Mouse (Mus musculus): Measurements from ENCODE around the gene Tnf. TPM values are rescaled to one million over a fixed set of nuclear protein-coding genes. Genes with fewer than 3 reads are reported as not detected.

Tnf gene
- total RNA-seq, 1 experiment = 0.22 TPM

GRCm38 (mm10) chr17:35166352-35167035 is 35.3 kb downstream of the Tnf start:
- no peak overlapping the region for H3K4me3 ChIP-seq (ENCODE audit: insufficient read depth in 1 of 2, low read depth in 1 of 2, low read length in 2 of 2, poor library complexity in 1 of 2, severe bottlenecking in 1 of 2)
- H3K4me1 ChIP-seq (ENCODE audit: control insufficient read depth in 2 of 2, insufficient read depth in 2 of 2, low read length in 2 of 2, poor library complexity in 1 of 2) = peaks cover 0 to 8% of the 10 kb centered on the region in 2 experiments; a peak in 1 of 4 replicates
- H3K9ac ChIP-seq (ENCODE audit: insufficient read depth, low read depth, low read length, poor library complexity, severe bottlenecking) = no peak overlapping the region
- H3K9me3 ChIP-seq (ENCODE audit: control insufficient read depth, insufficient read depth, low read depth, low read length) = no peaks in the 10 kb centered on the region
- H3K27ac ChIP-seq (ENCODE audit: insufficient read depth, low read depth, low read length, poor library complexity, severe bottlenecking) = no peak overlapping the region
- H3K36me3 ChIP-seq (ENCODE audit: control insufficient read depth, insufficient read depth, low read length, poor library complexity, severe bottlenecking) = peaks cover 14% of the 10 kb centered on the region
- in situ Hi-C loops (cut with MboI; ENCODE audit: low sequenced_read_pairs in 2 of 2, unreplicated experiment in 2 of 2) = loop anchor here (5.0 kb wide), 1 partner anchor 66 kb away; the partner anchor contains the start of gene Atp6v1g2 (in 2 of the 2)
- peak; percentile 96 for DNase-seq (ENCODE audit: low read depth, low spot score)
- TF ChIP-seq MAFK (IDR thresholded peaks at IDR 0.05; ENCODE audit: insufficient read depth, low read depth, low read length) (no peak), ZC3H11A (IDR thresholded peaks at IDR 0.05; ENCODE audit: borderline replicate concordance, low read depth, low read length) (peak; percentile 16; the same call in 1 of the 2 replicates)

GRCm38 (mm10) chr17:35165451-35166155 is 36.2 kb downstream of the Tnf start:
- Histone ChIP-seq H3K9me3 (ENCODE audit: control insufficient read depth, insufficient read depth, low read depth, low read length) (no peaks in the 10 kb centered on the region), H3K9ac (ENCODE audit: insufficient read depth, low read depth, low read length, poor library complexity, severe bottlenecking) (no peak overlapping the region), H3K27ac (ENCODE audit: insufficient read depth, low read depth, low read length, poor library complexity, severe bottlenecking) (peak overlapping the region; percentile 99; the same call in 1 of the 2 replicates), H3K4me3 (ENCODE audit: insufficient read depth in 1 of 2, low read depth in 1 of 2, low read length in 2 of 2, poor library complexity in 1 of 2, severe bottlenecking in 1 of 2) (peak overlapping the region; percentile 78 to 92), H3K36me3 (ENCODE audit: control insufficient read depth, insufficient read depth, low read length, poor library complexity, severe bottlenecking) (peaks cover 23% of the 10 kb centered on the region), H3K4me1 (ENCODE audit: control insufficient read depth in 2 of 2, insufficient read depth in 2 of 2, low read length in 2 of 2, poor library complexity in 1 of 2) (peaks cover 0 to 10% of the 10 kb centered on the region in 2 experiments; a peak in 1 of 4 replicates)
- TF ChIP-seq CHD2 (IDR thresholded peaks at IDR 0.05; ENCODE audit: low read depth, low read length) (no peak), HCFC1 (IDR thresholded peaks at IDR 0.05; ENCODE audit: borderline replicate concordance, insufficient read depth, low read length) (no peak), MAFK (IDR thresholded peaks at IDR 0.05; ENCODE audit: insufficient read depth, low read depth, low read length) (no peak), ZNF384 (IDR thresholded peaks at IDR 0.05; ENCODE audit: low read depth, low read length) (no peak), ZC3H11A (IDR thresholded peaks at IDR 0.05; ENCODE audit: borderline replicate concordance, low read depth, low read length) (no peak)
- in situ Hi-C loops (cut with MboI; ENCODE audit: low sequenced_read_pairs in 2 of 2, unreplicated experiment in 2 of 2) = loop anchor here (5.0 kb wide), 1 partner anchor 67 kb away; the partner anchor contains the start of gene Atp6v1g2 (in 2 of the 2)
- no peak for DNase-seq (ENCODE audit: low read depth, low spot score)

- Histone ChIP-seq H3K9ac (ENCODE audit: insufficient read depth, low read depth, low read length, poor library complexity, severe bottlenecking) (peak within 1 kb of the TSS; percentile 99), H3K27ac (ENCODE audit: insufficient read depth, low read depth, low read length, poor library complexity, severe bottlenecking) (peak within 1 kb of the TSS; percentile 99), H3K4me1 (ENCODE audit: control insufficient read depth in 2 of 2, insufficient read depth in 2 of 2, low read length in 2 of 2, poor library complexity in 1 of 2) (peaks cover 0 to 10% of the 10 kb centered on the region in 2 experiments; a peak in 1 of 4 replicates), H3K36me3 (ENCODE audit: control insufficient read depth, insufficient read depth, low read length, poor library complexity, severe bottlenecking) (peaks cover 31% of the 10 kb centered on the region), H3K4me3 (ENCODE audit: insufficient read depth in 1 of 2, low read depth in 1 of 2, low read length in 2 of 2, poor library complexity in 1 of 2, severe bottlenecking in 1 of 2) (peak within 1 kb of the TSS; percentile 98 to 99), H3K9me3 (ENCODE audit: control insufficient read depth, insufficient read depth, low read depth, low read length) (no peaks in the 10 kb centered on the region)
- peak; percentile 97 for DNase-seq (ENCODE audit: low read depth, low spot score)
- TF ChIP-seq ZNF384 (IDR thresholded peaks at IDR 0.05; ENCODE audit: low read depth, low read length) = peak; percentile 94
- no peak for TF ChIP-seq ZC3H11A (IDR thresholded peaks at IDR 0.05; ENCODE audit: borderline replicate concordance, low read depth, low read length)
- peak; percentile 71; the same call in 1 of the 2 replicates for TF ChIP-seq HCFC1 (IDR thresholded peaks at IDR 0.05; ENCODE audit: borderline replicate concordance, insufficient read depth, low read length)
- no peak for TF ChIP-seq MAFK (IDR thresholded peaks at IDR 0.05; ENCODE audit: insufficient read depth, low read depth, low read length)
- no peak for TF ChIP-seq CHD2 (IDR thresholded peaks at IDR 0.05; ENCODE audit: low read depth, low read length)
- in situ Hi-C loops (cut with MboI; ENCODE audit: low sequenced_read_pairs in 2 of 2, unreplicated experiment in 2 of 2) = loop anchor here (5.0 kb wide), 1 partner anchor 67 kb away; the partner anchor contains the start of gene Atp6v1g2 (in 2 of the 2)
Observed at GRCm38 (mm10) chr17:35164568-35165450, 37.0 kb downstream of the Tnf start, which contains the start of gene Prrc2a. Gene Prrc2a (minus strand): TSS chr17:35164897.

- peak overlapping the region; percentile 98 to 99 for H3K4me3 ChIP-seq (ENCODE audit: insufficient read depth in 1 of 2, low read depth in 1 of 2, low read length in 2 of 2, poor library complexity in 1 of 2, severe bottlenecking in 1 of 2)
- in situ Hi-C loops (cut with MboI; ENCODE audit: low sequenced_read_pairs in 2 of 2, unreplicated experiment in 2 of 2) = no loop called here
- peaks cover 0 to 10% of the 10 kb centered on the region in 2 experiments; a peak in 1 of 4 replicates for H3K4me1 ChIP-seq (ENCODE audit: control insufficient read depth in 2 of 2, insufficient read depth in 2 of 2, low read length in 2 of 2, poor library complexity in 1 of 2)
- peak overlapping the region; percentile 78 for H3K27ac ChIP-seq (ENCODE audit: insufficient read depth, low read depth, low read length, poor library complexity, severe bottlenecking)
- H3K9ac ChIP-seq (ENCODE audit: insufficient read depth, low read depth, low read length, poor library complexity, severe bottlenecking) = peak overlapping the region; percentile 99
- no peak for TF ChIP-seq ZC3H11A (IDR thresholded peaks at IDR 0.05; ENCODE audit: borderline replicate concordance, low read depth, low read length)
- no peak for TF ChIP-seq CHD2 (IDR thresholded peaks at IDR 0.05; ENCODE audit: low read depth, low read length)
- no peak for TF ChIP-seq ZNF384 (IDR thresholded peaks at IDR 0.05; ENCODE audit: low read depth, low read length)
- TF ChIP-seq MAFK (IDR thresholded peaks at IDR 0.05; ENCODE audit: insufficient read depth, low read depth, low read length) = no peak
- TF ChIP-seq HCFC1 (IDR thresholded peaks at IDR 0.05; ENCODE audit: borderline replicate concordance, insufficient read depth, low read length) = no peak
- H3K9me3 ChIP-seq (ENCODE audit: control insufficient read depth, insufficient read depth, low read depth, low read length) = no peaks in the 10 kb centered on the region
- H3K36me3 ChIP-seq (ENCODE audit: control insufficient read depth, insufficient read depth, low read length, poor library complexity, severe bottlenecking) = peaks cover 37% of the 10 kb centered on the region
- DNase-seq (ENCODE audit: low read depth, low spot score) = no peak
Observed at GRCm38 (mm10) chr17:35164218-35164567, 37.6 kb downstream of the Tnf start.
